Mouse (Mus musculus): ENCODE results near the gene Sirpb1a. TPM values are rescaled to one million over a fixed set of nuclear protein-coding genes. Genes with fewer than 3 reads are reported as not detected.
"Not testable (repeated sequence)": the region's sequence is repeated elsewhere in the genome, so short reads cannot be mapped to it uniquely, and the experiment has no call there.

The Sirpb1a gene
- polyA plus RNA-seq (2012; rRNA removed) (not detected in 2 replicates), polyA plus RNA-seq (2014; fragmentation: Nextera tagmentation; extraction: Ambion mirVana) (not detected in 2 replicates)

DNA sequence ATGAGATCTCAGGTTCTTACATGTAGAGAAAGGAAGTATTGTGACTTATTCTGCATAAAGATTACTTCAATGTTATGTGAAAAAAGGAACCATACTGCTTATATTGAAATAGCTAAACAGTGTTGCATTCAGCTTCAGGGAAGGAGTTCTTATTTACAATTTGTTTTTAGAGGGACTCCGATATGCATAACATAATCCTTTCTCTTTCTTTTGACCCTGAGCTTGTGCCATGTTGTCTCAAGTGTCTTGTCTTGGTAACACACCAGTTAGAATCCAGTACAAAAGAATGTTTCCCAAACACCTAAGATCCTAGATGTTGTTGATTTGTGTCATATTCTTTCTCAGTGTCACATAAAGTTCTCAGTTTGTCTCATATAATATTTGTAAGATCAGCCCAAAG, at the start of gene Sirpb1a:
Sirpb1a (minus strand) TSS at position 74 of the 400 bp plus-strand sequence.
- WGBS = 92% methylated on average over 1 of the region's 1 CpGs
- H3K9ac ChIP-seq (ENCODE audit: low read depth, low read length, severe bottlenecking); H3K4me2 ChIP-seq (replicated peaks; ENCODE audit: low read depth, low read length, severe bottlenecking); H3K4me3 ChIP-seq (replicated peaks; ENCODE audit: low read length); ATAC-seq (ENCODE audit: low FRiP score, low read depth); H3K9me3 ChIP-seq (ENCODE audit: control insufficient read depth, low read length); DNase-seq (ENCODE audit: low spot score); H3K36me3 ChIP-seq (ENCODE audit: control insufficient read depth, insufficient read depth, low read length); H3K4me1 ChIP-seq (ENCODE audit: control insufficient read depth, insufficient read depth, low read length); H3K27me3 ChIP-seq (ENCODE audit: control insufficient read depth, insufficient read depth, low read length); H3K27ac ChIP-seq (replicated peaks; ENCODE audit: low read depth, low read length): not testable (repeated sequence)

DNA sequence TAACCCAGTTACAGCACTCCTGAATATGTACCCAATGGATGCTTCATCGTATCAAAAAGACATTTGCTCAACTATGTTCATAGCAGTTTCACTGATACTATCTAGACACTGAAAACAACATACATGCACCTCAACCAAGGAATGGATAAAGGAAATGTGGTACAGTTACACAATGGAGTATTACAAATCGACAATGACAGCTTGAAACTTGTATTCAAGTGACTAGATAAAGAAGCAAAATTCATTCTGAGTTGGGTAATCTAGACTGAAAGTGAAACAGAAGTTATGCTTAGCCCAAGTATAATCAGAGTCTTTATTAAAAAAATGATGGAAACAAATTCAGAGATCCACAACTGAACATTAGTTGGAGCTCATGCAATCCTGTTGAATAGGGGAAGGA, 48.5 kb upstream of the Sirpb1a start:
- ATAC-seq (ENCODE audit: low FRiP score, low read depth); H3K4me3 ChIP-seq (replicated peaks; ENCODE audit: low read length); H3K27ac ChIP-seq (replicated peaks; ENCODE audit: low read depth, low read length); DNase-seq (ENCODE audit: low spot score); H3K4me1 ChIP-seq (ENCODE audit: control insufficient read depth, insufficient read depth, low read length); H3K27me3 ChIP-seq (ENCODE audit: control insufficient read depth, insufficient read depth, low read length); H3K9ac ChIP-seq (ENCODE audit: low read depth, low read length, severe bottlenecking); H3K9me3 ChIP-seq (ENCODE audit: control insufficient read depth, low read length); H3K36me3 ChIP-seq (ENCODE audit: control insufficient read depth, insufficient read depth, low read length); H3K4me2 ChIP-seq (replicated peaks; ENCODE audit: low read depth, low read length, severe bottlenecking): not testable (repeated sequence)
- 89% methylated on average over 1 of the region's 2 CpGs for WGBS

DNA sequence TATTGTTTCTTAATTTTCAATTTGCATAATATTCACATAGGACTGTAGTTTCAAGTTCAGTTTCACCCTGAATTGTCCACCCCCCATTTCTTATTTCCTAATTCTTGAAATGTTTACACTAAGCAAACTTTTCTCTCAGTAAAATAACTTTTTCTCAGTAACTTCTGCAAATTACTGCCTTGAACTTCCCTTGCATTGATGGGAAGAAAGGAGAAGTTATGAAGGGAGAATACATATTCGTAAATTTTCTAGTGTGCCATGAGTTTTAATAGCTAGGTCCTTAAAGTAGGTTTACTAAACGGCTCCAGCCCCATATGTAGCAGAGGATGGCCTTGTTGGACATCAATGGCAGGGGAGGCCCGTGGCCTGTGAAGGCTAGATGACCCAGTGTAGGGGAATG, 43.8 kb upstream of the Sirpb1a start:
- not testable (repeated sequence) for H3K36me3 ChIP-seq (ENCODE audit: control insufficient read depth, insufficient read depth, low read length); H3K9me3 ChIP-seq (ENCODE audit: control insufficient read depth, low read length); H3K4me1 ChIP-seq (ENCODE audit: control insufficient read depth, insufficient read depth, low read length); H3K4me2 ChIP-seq (replicated peaks; ENCODE audit: low read depth, low read length, severe bottlenecking); H3K27ac ChIP-seq (replicated peaks; ENCODE audit: low read depth, low read length); H3K4me3 ChIP-seq (replicated peaks; ENCODE audit: low read length); DNase-seq (ENCODE audit: low spot score); ATAC-seq (ENCODE audit: low FRiP score, low read depth); H3K27me3 ChIP-seq (ENCODE audit: control insufficient read depth, insufficient read depth, low read length); H3K9ac ChIP-seq (ENCODE audit: low read depth, low read length, severe bottlenecking)
- 80% methylated on average over 1 of the region's 3 CpGs for WGBS

DNA sequence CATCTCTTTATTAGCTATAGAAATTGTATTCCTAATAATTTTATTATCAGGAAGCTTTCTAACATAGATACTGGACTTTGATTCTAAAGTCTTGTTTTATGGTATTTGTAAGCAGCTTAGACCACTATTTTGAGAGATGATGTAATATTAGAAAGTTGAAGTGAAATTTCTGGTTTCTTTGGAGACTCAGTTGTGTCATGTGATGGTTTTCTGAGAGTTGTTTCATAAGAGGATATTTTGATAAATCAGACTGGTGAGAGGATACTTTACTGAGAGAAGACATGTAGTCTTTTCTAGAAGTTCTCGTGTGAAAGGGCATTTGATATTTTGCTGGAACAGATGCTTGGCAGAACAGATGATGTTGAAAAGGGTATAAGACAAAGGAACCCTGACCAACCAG, 17.6 kb upstream of the Sirpb1a start:
- DNase-seq (ENCODE audit: low spot score); H3K4me3 ChIP-seq (replicated peaks; ENCODE audit: low read length); H3K4me2 ChIP-seq (replicated peaks; ENCODE audit: low read depth, low read length, severe bottlenecking); ATAC-seq (ENCODE audit: low FRiP score, low read depth); H3K27ac ChIP-seq (replicated peaks; ENCODE audit: low read depth, low read length); H3K27me3 ChIP-seq (ENCODE audit: control insufficient read depth, insufficient read depth, low read length); H3K36me3 ChIP-seq (ENCODE audit: control insufficient read depth, insufficient read depth, low read length); H3K9ac ChIP-seq (ENCODE audit: low read depth, low read length, severe bottlenecking); H3K4me1 ChIP-seq (ENCODE audit: control insufficient read depth, insufficient read depth, low read length); H3K9me3 ChIP-seq (ENCODE audit: control insufficient read depth, low read length): not testable (repeated sequence)
- WGBS = 83% methylated on average over 1 of the region's 1 CpGs

DNA sequence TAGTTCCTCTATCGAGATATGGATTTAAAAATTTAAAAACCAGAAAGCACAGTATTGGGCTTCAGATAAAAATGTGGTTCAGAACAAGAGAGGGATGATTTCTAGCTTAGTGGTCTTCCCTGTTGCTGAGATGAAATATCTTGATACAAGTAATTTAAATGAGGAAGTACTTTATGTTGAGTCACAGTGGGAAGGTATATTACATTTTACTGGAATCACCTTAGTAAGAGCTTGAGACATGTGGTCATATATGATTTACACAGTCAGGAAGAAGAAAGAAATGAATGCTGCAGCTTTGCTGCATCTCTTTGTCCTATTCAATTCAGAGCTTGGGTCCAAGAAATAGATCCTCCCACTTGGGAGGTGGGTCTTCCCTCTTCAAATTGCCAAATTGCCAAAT, 13.5 kb upstream of the Sirpb1a start:
- not testable (repeated sequence) for H3K9ac ChIP-seq (ENCODE audit: low read depth, low read length, severe bottlenecking); ATAC-seq (ENCODE audit: low FRiP score, low read depth); H3K4me2 ChIP-seq (replicated peaks; ENCODE audit: low read depth, low read length, severe bottlenecking); H3K4me3 ChIP-seq (replicated peaks; ENCODE audit: low read length); H3K27me3 ChIP-seq (ENCODE audit: control insufficient read depth, insufficient read depth, low read length); DNase-seq (ENCODE audit: low spot score); H3K9me3 ChIP-seq (ENCODE audit: control insufficient read depth, low read length); H3K27ac ChIP-seq (replicated peaks; ENCODE audit: low read depth, low read length); H3K36me3 ChIP-seq (ENCODE audit: control insufficient read depth, insufficient read depth, low read length); H3K4me1 ChIP-seq (ENCODE audit: control insufficient read depth, insufficient read depth, low read length)
- 65% methylated on average over 1 of the region's 1 CpGs for WGBS

DNA sequence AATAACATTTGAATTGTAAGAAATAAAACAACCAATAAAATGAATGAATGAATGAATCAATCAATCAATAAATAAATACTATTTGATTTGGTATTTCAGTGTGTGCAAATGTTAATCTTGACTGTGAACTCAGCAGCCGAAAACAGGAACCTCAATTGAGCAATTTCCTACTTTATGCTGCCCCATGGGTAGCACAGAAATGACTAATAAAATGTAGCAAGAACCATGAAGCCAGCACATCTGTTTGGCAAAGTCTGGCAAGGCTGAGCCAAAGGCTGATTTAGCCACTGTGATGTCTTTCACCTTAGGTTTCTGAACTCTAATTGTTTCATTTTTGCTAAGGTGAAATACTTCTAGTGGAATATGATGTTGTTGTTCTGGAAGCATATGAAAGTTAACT, 1.6 kb upstream of the Sirpb1a start:
- Histone ChIP-seq H3K9me3 (ENCODE audit: control insufficient read depth, low read length) (no peaks in the 10 kb centered on the region), H3K9ac (ENCODE audit: low read depth, low read length, severe bottlenecking) (no peak overlapping the region), H3K4me2 (replicated peaks; ENCODE audit: low read depth, low read length, severe bottlenecking) (no peak overlapping the region), H3K36me3 (ENCODE audit: control insufficient read depth, insufficient read depth, low read length) (no peaks in the 10 kb centered on the region), H3K27me3 (ENCODE audit: control insufficient read depth, insufficient read depth, low read length) (no peaks in the 10 kb centered on the region), H3K27ac (replicated peaks; ENCODE audit: low read depth, low read length) (no peak overlapping the region), H3K4me3 (replicated peaks; ENCODE audit: low read length) (no peak overlapping the region), H3K4me1 (ENCODE audit: control insufficient read depth, insufficient read depth, low read length) (no peaks in the 10 kb centered on the region)
- no peak for ATAC-seq (ENCODE audit: low FRiP score, low read depth)
- TF ChIP-seq POLR2A (IDR thresholded peaks at IDR 0.05; ENCODE audit: borderline replicate concordance, extremely low read depth, insufficient read depth, insufficient read length) = no peak
- 75% methylated on average over 1 of the region's 1 CpGs for WGBS
- DNase-seq (ENCODE audit: low spot score) = no peak

DNA sequence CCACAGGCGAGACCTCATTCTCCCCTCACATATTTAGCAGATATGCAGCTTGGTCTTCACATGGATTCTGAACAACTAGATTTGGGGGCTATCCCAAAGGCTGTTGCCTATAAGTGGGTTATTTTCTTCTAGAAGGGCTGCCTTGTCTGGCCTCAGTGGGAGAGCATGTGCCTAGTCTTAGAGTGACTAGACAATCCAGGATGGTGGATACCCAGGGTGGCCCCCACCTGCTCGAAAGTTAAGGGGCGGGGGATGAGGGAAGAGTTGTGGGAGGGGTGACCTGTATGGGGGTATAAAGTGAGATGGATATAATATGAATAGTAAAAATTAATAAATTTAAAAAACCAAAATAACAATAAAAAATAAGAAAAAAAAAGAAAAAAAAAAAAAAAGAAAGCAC, 70.6 kb downstream of the Sirpb1a start:
- H3K9me3 ChIP-seq (ENCODE audit: control insufficient read depth, low read length); ATAC-seq (ENCODE audit: low FRiP score, low read depth); H3K9ac ChIP-seq (ENCODE audit: low read depth, low read length, severe bottlenecking); H3K4me1 ChIP-seq (ENCODE audit: control insufficient read depth, insufficient read depth, low read length); H3K4me3 ChIP-seq (replicated peaks; ENCODE audit: low read length); H3K4me2 ChIP-seq (replicated peaks; ENCODE audit: low read depth, low read length, severe bottlenecking); H3K27me3 ChIP-seq (ENCODE audit: control insufficient read depth, insufficient read depth, low read length); H3K27ac ChIP-seq (replicated peaks; ENCODE audit: low read depth, low read length); DNase-seq (ENCODE audit: low spot score); H3K36me3 ChIP-seq (ENCODE audit: control insufficient read depth, insufficient read depth, low read length): not testable (repeated sequence)
- WGBS = 73% methylated on average over 3 of the region's 3 CpGs

DNA sequence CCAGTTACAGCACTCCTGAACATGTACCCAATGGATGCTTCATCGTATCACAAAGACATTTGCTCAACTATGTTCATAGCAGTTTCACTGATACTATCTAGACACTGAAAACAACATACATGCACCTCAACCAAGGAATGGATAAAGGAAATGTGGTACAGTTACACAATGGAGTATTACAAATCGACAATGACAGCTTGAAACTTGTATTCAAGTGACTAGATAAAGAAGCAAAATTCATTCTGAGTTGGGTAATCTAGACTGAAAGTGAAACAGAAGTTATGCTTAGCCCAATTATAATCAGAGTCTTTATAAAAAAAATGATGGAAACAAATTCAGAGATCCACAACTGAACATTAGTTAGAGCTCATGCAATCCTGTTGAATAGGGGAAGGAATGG, 76.0 kb downstream of the Sirpb1a start:
- not testable (repeated sequence) for ATAC-seq (ENCODE audit: low FRiP score, low read depth)

More for the DNA sequence above, 76.0 kb downstream of the Sirpb1a start:
- H3K4me2 ChIP-seq (replicated peaks; ENCODE audit: low read depth, low read length, severe bottlenecking); H3K9ac ChIP-seq (ENCODE audit: low read depth, low read length, severe bottlenecking); H3K27me3 ChIP-seq (ENCODE audit: control insufficient read depth, insufficient read depth, low read length); H3K9me3 ChIP-seq (ENCODE audit: control insufficient read depth, low read length); H3K4me3 ChIP-seq (replicated peaks; ENCODE audit: low read length); H3K4me1 ChIP-seq (ENCODE audit: control insufficient read depth, insufficient read depth, low read length); DNase-seq (ENCODE audit: low spot score); H3K36me3 ChIP-seq (ENCODE audit: control insufficient read depth, insufficient read depth, low read length); H3K27ac ChIP-seq (replicated peaks; ENCODE audit: low read depth, low read length): not testable (repeated sequence)
- 89% methylated on average over 1 of the region's 2 CpGs for WGBS
